Mouse (Mus musculus): Measurements from ENCODE around the gene Erg. TPM values are rescaled to one million over a fixed set of nuclear protein-coding genes. Genes with fewer than 3 reads are reported as not detected.

The Erg gene
- 4.5 and 5.4 TPM in 2 replicates for polyA plus RNA-seq (2016; fragmentation: Nextera tagmentation; extraction: Ambion mirVana)

DNA sequence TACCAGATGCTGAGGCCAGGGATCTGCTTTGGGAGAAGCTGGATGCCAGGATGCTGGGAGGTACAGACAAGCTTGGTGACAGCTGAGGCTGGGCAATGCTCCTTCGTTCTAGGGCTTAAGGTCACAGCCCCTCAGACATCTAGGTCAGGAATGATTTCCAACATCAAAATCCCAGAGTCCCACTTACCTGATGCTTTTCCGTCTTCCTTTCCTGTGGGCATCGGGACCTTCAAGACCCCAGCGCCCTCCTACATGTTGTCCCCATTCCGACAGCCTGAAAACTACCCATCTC is at the start of gene Erg:
TSS of gene Erg (minus strand) at position 283 of the 292 bp plus-strand sequence.
- 16% methylated on average over 5 of the region's 5 CpGs for WGBS
- ATAC-seq (ENCODE audit: insufficient number of reproducible peaks, low FRiP score) = no peak
- Histone ChIP-seq H3K4me2 (peak within 1 kb of the TSS; percentile 96), H3K4me1 (replicated peaks) (peaks cover 10% of the 10 kb centered on the region), H3K36me3 (no peaks in the 10 kb centered on the region), H3K9ac (peak within 1 kb of the TSS; percentile 64), H3K27ac (ENCODE audit: poor library complexity, severe bottlenecking) (no peak within 1 kb of the TSS), H3K27me3 (replicated peaks) (peaks cover 74% of the 10 kb centered on the region), H3K9me3 (replicated peaks) (no peaks in the 10 kb centered on the region), H3K4me3 (peak within 1 kb of the TSS; percentile 50)

DNA sequence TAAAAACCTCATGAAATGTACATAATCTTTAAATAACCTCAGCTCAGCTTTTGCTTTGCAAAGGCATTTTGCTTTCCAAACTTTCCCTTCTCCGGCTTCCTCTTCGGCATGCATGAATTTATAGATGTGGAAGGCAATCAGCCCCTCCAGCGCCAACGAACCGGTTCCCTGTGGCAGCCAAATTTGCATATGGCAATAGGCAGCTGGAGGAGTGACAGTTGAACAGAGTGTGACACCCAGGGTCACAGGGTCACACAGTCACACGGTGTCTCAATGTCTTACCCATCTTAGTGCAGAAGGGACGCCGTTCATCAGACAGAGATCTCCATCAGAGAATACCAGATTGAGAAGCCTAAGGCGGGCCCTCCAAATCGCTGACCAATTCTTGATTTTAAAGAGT is 45.4 kb upstream of the Erg start:
- H3K27ac ChIP-seq (ENCODE audit: poor library complexity, severe bottlenecking) = no peak overlapping the region
- no peak overlapping the region for H3K4me3 ChIP-seq
- H3K4me2 ChIP-seq = no peak overlapping the region
- no peak overlapping the region for H3K9ac ChIP-seq
- H3K4me1 ChIP-seq (replicated peaks) = no peaks in the 10 kb centered on the region
- no peaks in the 10 kb centered on the region for H3K9me3 ChIP-seq (replicated peaks)
- no peaks in the 10 kb centered on the region for H3K27me3 ChIP-seq (replicated peaks)
- no peaks in the 10 kb centered on the region for H3K36me3 ChIP-seq
- 82% methylated on average over 10 of the region's 10 CpGs for WGBS
- ATAC-seq (ENCODE audit: insufficient number of reproducible peaks, low FRiP score) = no peak

DNA sequence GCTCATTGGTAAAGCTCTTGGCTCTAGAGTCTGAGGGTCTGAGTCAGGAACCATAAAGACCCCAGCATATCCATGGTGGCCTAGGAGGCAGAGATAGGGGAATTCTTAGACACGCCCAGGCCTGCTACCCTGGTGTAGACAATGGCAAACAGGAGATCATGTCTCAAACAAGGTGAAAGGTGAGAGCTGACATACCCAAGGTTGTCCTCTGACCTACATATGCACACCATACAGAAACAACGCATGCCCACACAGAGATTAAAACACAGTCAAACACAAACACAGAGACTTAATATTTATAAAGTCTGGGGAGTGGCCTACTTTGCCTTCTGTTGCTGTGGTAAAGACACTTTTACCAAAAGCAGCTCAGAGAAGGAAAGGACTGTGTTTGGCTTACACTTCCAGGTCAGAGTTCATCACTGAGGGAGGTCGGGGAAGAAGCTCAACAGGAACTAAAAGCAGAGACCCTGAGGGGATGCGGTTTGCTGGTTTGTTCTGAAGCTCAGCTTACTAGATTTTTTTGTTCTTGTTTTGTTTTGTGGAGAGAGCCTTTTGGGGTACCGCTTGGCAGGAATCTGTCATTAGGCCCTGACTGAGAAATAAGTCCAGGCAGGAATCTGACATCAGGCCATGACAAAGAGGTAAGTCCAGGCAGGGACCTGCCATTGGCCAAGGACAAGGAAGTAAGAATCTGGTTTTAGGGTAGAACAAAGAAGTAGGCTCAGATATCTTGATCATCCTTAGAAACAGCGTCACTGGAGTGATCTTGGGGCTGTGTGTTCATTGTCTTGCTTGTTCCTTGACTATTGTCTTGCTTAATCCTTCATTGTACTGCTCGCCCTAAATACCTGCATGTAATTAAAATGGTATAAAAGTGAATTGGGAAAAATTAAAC is 37.7 kb upstream of the Erg start:
- no peak for ATAC-seq (ENCODE audit: insufficient number of reproducible peaks, low FRiP score)
- no peaks in the 10 kb centered on the region for H3K27me3 ChIP-seq (replicated peaks)
- H3K9ac ChIP-seq = no peak overlapping the region
- H3K4me2 ChIP-seq = no peak overlapping the region
- H3K36me3 ChIP-seq = no peaks in the 10 kb centered on the region
- no peak overlapping the region for H3K4me3 ChIP-seq
- no peaks in the 10 kb centered on the region for H3K4me1 ChIP-seq (replicated peaks)
- H3K27ac ChIP-seq (ENCODE audit: poor library complexity, severe bottlenecking) = no peak overlapping the region
- 66% methylated on average over 7 of the region's 7 CpGs for WGBS
- no peaks in the 10 kb centered on the region for H3K9me3 ChIP-seq (replicated peaks)

DNA sequence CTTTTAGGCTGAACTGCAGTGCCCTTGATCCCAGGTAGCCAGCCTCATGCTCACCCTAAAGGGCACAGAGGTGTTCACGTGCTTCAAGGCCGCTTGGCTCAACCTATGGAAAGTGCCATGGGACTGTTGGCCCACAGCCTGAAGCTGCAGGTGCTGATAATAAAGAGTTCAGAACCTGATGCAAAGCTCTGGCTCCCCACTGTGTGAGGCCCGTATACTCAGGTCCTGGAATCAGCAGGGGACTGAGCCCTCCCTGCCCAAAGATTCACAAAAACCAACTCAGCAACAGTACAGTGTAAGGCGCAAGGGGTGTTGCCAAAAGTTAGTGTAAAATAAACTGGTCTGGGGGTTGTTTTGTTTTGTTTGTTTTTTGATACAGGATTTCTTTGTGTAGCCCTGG is 36.7 kb upstream of the Erg start:
- Histone ChIP-seq H3K4me2 (no peak overlapping the region), H3K27ac (ENCODE audit: poor library complexity, severe bottlenecking) (no peak overlapping the region)

DNA sequence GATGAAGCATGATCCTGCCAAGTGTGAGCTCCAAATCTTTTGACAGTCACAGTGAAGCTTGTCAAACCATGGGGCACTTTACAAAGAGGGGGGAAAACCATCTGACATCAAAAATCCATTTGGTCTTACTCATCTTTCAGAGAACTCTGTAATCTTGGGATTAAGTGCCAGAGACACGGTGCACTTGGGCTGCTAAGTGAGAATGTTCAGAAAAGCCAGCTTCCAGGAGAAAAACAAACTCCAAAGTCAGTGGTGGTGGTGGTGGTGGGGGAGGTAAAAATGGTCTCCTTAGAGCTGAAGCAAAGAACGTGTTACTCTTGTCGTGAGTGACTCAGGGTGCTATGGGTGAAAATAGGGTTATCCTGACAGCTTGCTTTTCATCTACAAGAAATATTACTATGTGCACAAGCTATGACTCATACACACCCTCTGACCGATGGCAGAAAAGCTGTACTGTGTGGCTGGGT is 33.5 kb upstream of the Erg start:
- H3K27ac ChIP-seq (ENCODE audit: poor library complexity, severe bottlenecking) = no peak overlapping the region
- no peaks in the 10 kb centered on the region for H3K4me1 ChIP-seq (replicated peaks)
- no peaks in the 10 kb centered on the region for H3K27me3 ChIP-seq (replicated peaks)
- no peak overlapping the region for H3K4me3 ChIP-seq
- no peak for ATAC-seq (ENCODE audit: insufficient number of reproducible peaks, low FRiP score)
- H3K4me2 ChIP-seq = no peak overlapping the region
- H3K9ac ChIP-seq = no peak overlapping the region
- H3K36me3 ChIP-seq = no peaks in the 10 kb centered on the region
- 58% methylated on average over 4 of the region's 4 CpGs for WGBS
- no peaks in the 10 kb centered on the region for H3K9me3 ChIP-seq (replicated peaks)

More for the DNA sequence above, 36.7 kb upstream of the Erg start:
- Histone ChIP-seq H3K9ac (no peak overlapping the region), H3K4me1 (replicated peaks) (no peaks in the 10 kb centered on the region), H3K4me3 (no peak overlapping the region), H3K36me3 (no peaks in the 10 kb centered on the region), H3K27me3 (replicated peaks) (no peaks in the 10 kb centered on the region), H3K9me3 (replicated peaks) (no peaks in the 10 kb centered on the region)
- WGBS = 72% methylated on average over 4 of the region's 4 CpGs
- ATAC-seq (ENCODE audit: insufficient number of reproducible peaks, low FRiP score) = no peak

DNA sequence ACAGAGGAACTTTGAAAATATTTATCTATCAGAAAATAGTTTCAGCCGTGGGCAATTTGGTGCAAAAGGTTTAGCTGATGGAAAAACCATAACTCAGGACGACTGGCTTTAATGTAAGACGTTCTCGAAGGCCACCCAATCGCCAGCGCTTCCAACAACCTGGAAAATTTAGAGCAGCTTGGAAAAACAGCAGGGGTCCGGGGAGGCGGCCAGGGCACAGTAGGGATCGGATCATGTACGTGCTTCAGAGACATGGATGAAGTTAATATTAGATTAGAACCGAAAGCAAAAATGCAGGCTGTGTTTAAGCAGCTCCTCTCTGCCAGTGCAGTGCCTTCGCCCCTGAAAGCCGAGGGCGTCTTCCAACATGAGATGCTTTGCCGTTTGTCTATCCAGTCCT is 31.8 kb upstream of the Erg start:
- 53% methylated on average over 15 of the region's 15 CpGs for WGBS
- Histone ChIP-seq H3K4me2 (no peak overlapping the region), H3K4me3 (no peak overlapping the region)

DNA sequence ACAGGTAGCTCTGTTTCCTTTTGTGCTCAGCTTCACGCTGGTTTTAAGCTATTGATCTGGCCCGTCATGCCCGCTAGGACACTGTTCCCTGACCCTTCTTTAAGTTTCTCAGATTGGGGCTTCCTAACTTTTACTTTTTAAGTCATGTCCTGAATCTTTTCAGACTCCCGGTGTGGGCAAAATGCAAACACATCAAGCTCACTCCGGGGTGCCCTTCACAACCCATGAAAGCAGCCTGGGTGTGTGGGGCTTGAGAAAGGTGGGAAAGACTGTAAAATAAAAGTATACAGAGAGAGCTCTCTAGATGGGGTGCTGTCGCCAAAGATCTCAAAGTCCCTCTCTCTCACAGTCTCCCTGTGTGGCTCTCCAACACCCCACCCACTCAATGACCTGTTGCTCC is 31.3 kb upstream of the Erg start:
- H3K4me1 ChIP-seq (replicated peaks) = no peaks in the 10 kb centered on the region
- 35% methylated on average over 6 of the region's 6 CpGs for WGBS
- no peaks in the 10 kb centered on the region for H3K27me3 ChIP-seq (replicated peaks)
- no peaks in the 10 kb centered on the region for H3K9me3 ChIP-seq (replicated peaks)
- no peak overlapping the region for H3K4me2 ChIP-seq
- no peaks in the 10 kb centered on the region for H3K36me3 ChIP-seq
- H3K27ac ChIP-seq (ENCODE audit: poor library complexity, severe bottlenecking) = no peak overlapping the region
- no peak overlapping the region for H3K9ac ChIP-seq
- no peak overlapping the region for H3K4me3 ChIP-seq
- ATAC-seq (ENCODE audit: insufficient number of reproducible peaks, low FRiP score) = no peak

More for the DNA sequence above, 31.8 kb upstream of the Erg start:
- Histone ChIP-seq H3K4me1 (replicated peaks) (no peaks in the 10 kb centered on the region), H3K27me3 (replicated peaks) (no peaks in the 10 kb centered on the region), H3K9ac (no peak overlapping the region), H3K9me3 (replicated peaks) (no peaks in the 10 kb centered on the region), H3K27ac (ENCODE audit: poor library complexity, severe bottlenecking) (no peak overlapping the region), H3K36me3 (no peaks in the 10 kb centered on the region)
- ATAC-seq (ENCODE audit: insufficient number of reproducible peaks, low FRiP score) = no peak

DNA sequence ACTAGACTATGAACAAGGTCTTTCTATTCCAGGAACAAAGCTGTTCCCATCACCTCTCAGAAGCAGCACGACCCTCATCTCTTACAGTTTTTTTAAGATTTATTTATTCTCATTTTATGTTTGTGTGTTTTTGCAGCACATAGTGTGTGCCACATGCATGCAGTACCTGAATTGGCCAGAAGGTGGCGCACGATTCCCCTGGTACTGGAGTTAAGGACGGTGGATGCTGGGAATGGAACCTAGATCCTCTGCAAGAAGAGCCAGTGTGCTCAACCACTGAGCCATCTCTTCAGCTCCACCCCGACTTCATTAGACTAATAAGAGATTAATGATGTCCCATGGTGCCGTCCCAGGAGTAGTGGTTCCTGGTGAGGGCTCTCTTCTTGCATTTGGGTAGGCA is 29.2 kb upstream of the Erg start:
- Histone ChIP-seq H3K9me3 (replicated peaks) (no peaks in the 10 kb centered on the region), H3K4me2 (no peak overlapping the region), H3K27ac (ENCODE audit: poor library complexity, severe bottlenecking) (no peak overlapping the region), H3K36me3 (no peaks in the 10 kb centered on the region), H3K9ac (no peak overlapping the region), H3K27me3 (replicated peaks) (no peaks in the 10 kb centered on the region), H3K4me1 (replicated peaks) (no peaks in the 10 kb centered on the region), H3K4me3 (no peak overlapping the region)
- 35% methylated on average over 6 of the region's 6 CpGs for WGBS
- no peak for ATAC-seq (ENCODE audit: insufficient number of reproducible peaks, low FRiP score)

DNA sequence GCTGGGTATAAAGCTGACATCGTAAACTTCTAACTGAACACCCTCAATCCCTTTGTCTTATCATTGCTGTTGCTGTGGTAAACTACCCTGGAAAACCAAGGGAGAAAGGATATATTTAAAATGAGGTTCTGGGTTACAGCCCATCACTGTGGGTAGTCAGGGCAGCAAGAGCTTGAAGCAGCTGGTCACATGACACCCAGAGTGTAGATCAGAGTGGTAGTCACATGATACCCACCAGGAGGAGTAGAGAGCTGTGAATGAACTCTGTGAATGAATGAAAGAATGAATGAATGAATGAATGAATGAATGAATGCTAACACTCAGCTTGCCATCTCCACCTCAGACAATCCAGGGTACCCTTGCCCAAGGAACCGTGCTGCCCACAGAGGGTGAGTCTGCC is 28.1 kb upstream of the Erg start:
- Histone ChIP-seq H3K9ac (no peak overlapping the region), H3K4me3 (no peak overlapping the region), H3K27me3 (replicated peaks) (no peaks in the 10 kb centered on the region), H3K4me2 (no peak overlapping the region), H3K4me1 (replicated peaks) (no peaks in the 10 kb centered on the region), H3K27ac (ENCODE audit: poor library complexity, severe bottlenecking) (no peak overlapping the region), H3K9me3 (replicated peaks) (no peaks in the 10 kb centered on the region), H3K36me3 (no peaks in the 10 kb centered on the region)
- WGBS = 82% methylated on average over 2 of the region's 2 CpGs
- no peak for ATAC-seq (ENCODE audit: insufficient number of reproducible peaks, low FRiP score)

DNA sequence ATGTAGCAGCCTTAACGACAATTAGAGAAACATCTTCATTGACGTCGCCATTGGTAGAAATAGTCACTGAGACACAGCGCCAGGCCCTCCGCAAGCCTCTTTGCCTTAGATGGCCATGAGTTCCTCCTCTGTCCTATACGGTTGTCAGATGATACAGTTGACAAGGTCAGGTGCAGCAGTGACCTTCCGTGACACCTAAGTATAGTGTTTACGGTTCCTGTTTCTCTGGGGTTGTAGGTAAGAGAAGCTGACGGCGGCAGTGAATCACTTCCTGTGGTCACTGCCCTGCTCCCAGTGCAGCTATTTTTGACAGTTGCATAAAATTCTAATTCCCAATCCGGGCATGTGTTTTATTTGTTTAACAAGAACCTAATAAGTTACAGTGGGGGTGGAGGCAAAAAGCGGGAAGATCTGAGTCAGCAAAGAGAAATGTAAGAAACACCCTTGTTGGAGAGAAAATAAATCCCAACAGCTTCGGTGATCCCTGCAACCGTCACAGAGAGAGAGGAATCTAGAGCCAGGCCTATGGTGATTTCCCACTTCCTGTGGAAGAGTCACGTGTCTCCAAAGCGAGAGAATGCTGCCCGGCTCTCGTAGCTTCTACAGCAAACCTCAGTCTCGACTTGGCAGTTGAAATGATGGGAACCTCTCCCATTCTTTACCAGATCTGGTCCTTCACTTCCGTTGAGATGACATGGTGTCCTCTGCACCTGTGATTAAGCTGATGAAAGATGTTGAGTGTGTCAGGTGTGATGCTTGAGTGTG is 25.8 kb upstream of the Erg start:
- H3K27ac ChIP-seq (ENCODE audit: poor library complexity, severe bottlenecking) = no peak overlapping the region
- no peaks in the 10 kb centered on the region for H3K9me3 ChIP-seq (replicated peaks)
- H3K4me1 ChIP-seq (replicated peaks) = no peaks in the 10 kb centered on the region
- H3K4me3 ChIP-seq = no peak overlapping the region
- H3K9ac ChIP-seq = no peak overlapping the region
- no peaks in the 10 kb centered on the region for H3K27me3 ChIP-seq (replicated peaks)
- no peak for ATAC-seq (ENCODE audit: insufficient number of reproducible peaks, low FRiP score)
- 72% methylated on average over 20 of the region's 20 CpGs for WGBS
- no peaks in the 10 kb centered on the region for H3K36me3 ChIP-seq
- H3K4me2 ChIP-seq = no peak overlapping the region

DNA sequence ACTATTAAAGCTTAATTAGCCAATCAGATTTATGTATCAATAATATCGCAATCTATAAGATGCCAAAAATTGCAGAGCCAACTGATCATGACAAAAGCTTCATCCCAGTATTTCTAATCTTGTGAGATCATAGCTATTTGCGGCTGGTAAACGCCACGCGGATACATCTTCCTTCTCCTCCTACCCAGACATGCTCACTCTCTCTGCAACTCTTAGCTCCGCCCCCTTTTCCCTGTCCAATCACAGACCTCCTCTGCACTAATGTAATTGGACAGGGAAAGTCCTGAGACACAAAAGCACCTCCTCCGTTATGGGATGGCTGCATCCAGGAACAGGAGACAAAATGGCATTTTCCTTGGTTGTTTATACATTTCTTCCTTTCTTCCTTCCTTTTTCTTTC is 22.2 kb upstream of the Erg start:
- Histone ChIP-seq H3K27me3 (replicated peaks) (no peaks in the 10 kb centered on the region), H3K36me3 (no peaks in the 10 kb centered on the region)
- WGBS = 66% methylated on average over 7 of the region's 7 CpGs

More for the DNA sequence above, 22.2 kb upstream of the Erg start:
- no peak for ATAC-seq (ENCODE audit: insufficient number of reproducible peaks, low FRiP score)
- Histone ChIP-seq H3K4me1 (replicated peaks) (no peaks in the 10 kb centered on the region), H3K9ac (no peak overlapping the region), H3K4me2 (no peak overlapping the region), H3K9me3 (replicated peaks) (no peaks in the 10 kb centered on the region), H3K27ac (ENCODE audit: poor library complexity, severe bottlenecking) (no peak overlapping the region), H3K4me3 (no peak overlapping the region)

All from heart, embryonic 12.5 days (tissue).